Mouse (Mus musculus) CD8-positive naive resting alpha-beta T cell, adult 2 months (primary cell): Measurements from ENCODE around the gene Mmp7.
A peak's percentile ranks its signal among the peaks of the same experiment; 100 is the strongest.

Source experiments
- DNase-seq, 2 experiments: peaks; one replicate each; pipeline ENCODE4 v3.0.0; 2022; ENCODE audit warnings: low read depth in 2 of 2, low spot score in 2 of 2

Gene Mmp7

GRCm38 (mm10) chr9:7691790-7692189 lies at the start of gene Mmp7:
Mmp7 (plus strand) TSS chr9:7692090.
- no peak for DNase-seq

- no peak for DNase-seq
Measured at GRCm38 (mm10) chr9:7647901-7648300, 44.0 kb upstream of the Mmp7 start.

GRCm38 (mm10) chr9:7650397-7651180 lies 41.3 kb upstream of the Mmp7 start:
- no peak for DNase-seq

- DNase-seq, result no peak
Measured at GRCm38 (mm10) chr9:7652351-7653085, 39.4 kb upstream of the Mmp7 start.

- no peak for DNase-seq
Measured at GRCm38 (mm10) chr9:7657946-7658345, 33.9 kb upstream of the Mmp7 start.

GRCm38 (mm10) chr9:7659469-7660020 lies 32.3 kb upstream of the Mmp7 start:
- no peak for DNase-seq

GRCm38 (mm10) chr9:7661371-7661770 lies 30.5 kb upstream of the Mmp7 start:
- no peak for DNase-seq

- DNase-seq, result no peak
Measured at GRCm38 (mm10) chr9:7669674-7670073, 22.2 kb upstream of the Mmp7 start.

GRCm38 (mm10) chr9:7672985-7673384 lies 18.9 kb upstream of the Mmp7 start:
- no peak for DNase-seq

- DNase-seq, result no peak
Measured at GRCm38 (mm10) chr9:7678154-7678837, 13.6 kb upstream of the Mmp7 start.

GRCm38 (mm10) chr9:7682081-7682618 lies 9.7 kb upstream of the Mmp7 start:
- no peak for DNase-seq

- DNase-seq, result no peak
Measured at GRCm38 (mm10) chr9:7686024-7686423, 5.9 kb upstream of the Mmp7 start.

GRCm38 (mm10) chr9:7689799-7690198 lies 2.1 kb upstream of the Mmp7 start:
- no peak for DNase-seq

- no peak for DNase-seq
Measured at GRCm38 (mm10) chr9:7693961-7694360, 2.1 kb downstream of the Mmp7 start.

- DNase-seq, result no peak
Measured at GRCm38 (mm10) chr9:7695646-7696045, 3.8 kb downstream of the Mmp7 start.

- DNase-seq, result no peak
Measured at GRCm38 (mm10) chr9:7708698-7709097, 16.8 kb downstream of the Mmp7 start.

- DNase-seq, result no peak
Measured at GRCm38 (mm10) chr9:7711196-7711595, 19.3 kb downstream of the Mmp7 start.

GRCm38 (mm10) chr9:7714062-7714907 lies 22.4 kb downstream of the Mmp7 start:
- peak; percentile 43 to 52 for DNase-seq

GRCm38 (mm10) chr9:7714908-7715175 lies 23.0 kb downstream of the Mmp7 start:
- DNase-seq, result no peak

GRCm38 (mm10) chr9:7721543-7721942 lies 29.7 kb downstream of the Mmp7 start:
- DNase-seq, result no peak

GRCm38 (mm10) chr9:7728997-7729396 lies 37.1 kb downstream of the Mmp7 start:
- no peak for DNase-seq
